Mouse (Mus musculus): Measurements from ENCODE around the gene Rhbdl1.

GRCm38 (mm10) chr17:25869954-25870353 lies 32.9 kb upstream of the Rhbdl1 start:
- TF ChIP-seq CTCF (IDR thresholded peaks at IDR 0.05; ENCODE audit: low read depth, low read length) (no peak), POLR2A (IDR thresholded peaks at IDR 0.05; ENCODE audit: extremely low read depth, insufficient read depth, low read length) (no peak)

Data from liver, adult 2 months (tissue).